In genomic region chr2:155082121-155082803, GRCm38 (mm10) we compare ENCODE assay signal across 8 mouse cellular contexts. TPM values are rescaled to one million over a fixed set of nuclear protein-coding genes. Genes with fewer than 3 reads are reported as not detected.
DNase-seq lines count a peak whose midpoint lies in the region; ATAC-seq lines count a peak whose summit lies in the region.

No protein-coding gene starts in this region.

- intact Hi-C loops in heart, postnatal 10 days (cut with DNase I): loop anchor here (5.0 to 10.0 kb wide), 3 partner anchors 85 to 303 kb away; partner anchors contain the start of gene Trp53inp2

- peak; percentile 60 to 68 for DNase-seq in CD8-positive naive resting alpha-beta T cell, adult 2 months (ENCODE audit: low read depth in 2 of 2, low spot score in 2 of 2)
- DNase-seq in embryo, embryonic 10.5 days (ENCODE audit: low spot score): peak; percentile 74
- peak; percentile 76 to 82 for DNase-seq in heart, postnatal 10 days
- peak; percentile 39 for DNase-seq in layer of hippocampus, adult 9-11 months
- DNase-seq in lung, postnatal 10 days: peak; percentile 76
- peak; percentile 58 for DNase-seq in right cerebral cortex, postnatal 14 days
- peak; percentile 52 for DNase-seq in yolk sac, embryonic 10.5 days (ENCODE audit: low spot score)

- peak; percentile 68 for ATAC-seq in activated CD4-positive, CD25-positive, alpha-beta regulatory T cell, adult 4 months

RNA-seq across cellular contexts. Expression of gene Ahcy, which starts 8.0 kb away (rescaled TPM):
- polyA plus RNA-seq in activated CD4-positive, CD25-positive, alpha-beta regulatory T cell, adult 4 months (2017; shearing (Covaris generic)): 10 to 100 TPM; 30.2 to 50.5 TPM
- total RNA-seq in heart, postnatal 10 days (2021): 10 to 100 TPM; 12.3 to 13.2 TPM

RNA-seq across cellular contexts. Expression of gene Itch, which starts 51.0 kb away (rescaled TPM):
- polyA plus RNA-seq in activated CD4-positive, CD25-positive, alpha-beta regulatory T cell, adult 4 months (2017; shearing (Covaris generic)): 10 to 100 TPM; 53.0 to 53.4 TPM
- 10 to 100 TPM; 35.4 to 39.4 TPM for total RNA-seq in heart, postnatal 10 days (2021)

Comparison
In these comparisons a context has a peak if more than half of its experiments do, and no peak if none do; other contexts are left out.
1. Peak in every context shown above with its lines: DNase-seq and ATAC-seq.